Mouse (Mus musculus): ENCODE measurements at regions not wholly inside any gene's neighbourhood (a gene's known extent, or its start where the extent isn't known, plus 50 kb on each side); places are given as distances from the start of the nearest gene placed in this dataset.

DNA sequence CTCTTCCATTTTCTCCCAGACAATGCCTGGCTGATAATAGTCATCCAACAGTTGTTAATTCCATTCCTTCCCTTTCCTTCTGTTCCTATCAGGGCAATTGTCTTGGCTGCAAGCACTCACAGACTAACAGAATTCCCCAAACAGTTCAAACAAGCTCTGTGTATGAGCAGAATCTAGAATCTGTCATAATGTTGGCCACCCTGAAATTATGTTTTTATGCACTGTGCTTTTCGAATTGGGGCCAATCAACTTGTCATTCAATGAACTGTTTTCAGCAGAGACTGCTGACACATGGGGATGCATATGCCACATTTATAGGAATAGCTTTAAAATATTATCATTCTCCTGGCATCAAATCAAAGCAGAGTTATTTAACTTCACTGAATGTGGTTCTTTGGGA lies 235.8 kb upstream of the Tmtc4 start:
- Histone ChIP-seq H3K4me3 (replicated peaks; ENCODE audit: low read depth, low read length) (no peak overlapping the region), H3K4me2 (ENCODE audit: low read length) (no peak overlapping the region), H3K9ac (replicated peaks; ENCODE audit: low read length) (no peak overlapping the region), H3K4me1 (ENCODE audit: control insufficient read depth, insufficient read depth, low read length) (no peaks in the 10 kb centered on the region), H3K27ac (replicated peaks; ENCODE audit: low read depth, low read length) (no peak overlapping the region), H3K36me3 (ENCODE audit: control insufficient read depth, insufficient read depth, low read length) (no peaks in the 10 kb centered on the region), H3K9me3 (ENCODE audit: control insufficient read depth, low read length) (no peaks in the 10 kb centered on the region), H3K27me3 (ENCODE audit: control insufficient read depth, insufficient read depth, low read length) (no peaks in the 10 kb centered on the region)
- DNase-seq (no peak), ATAC-seq (ENCODE audit: low FRiP score, low TSS enrichment) (no peak)
- WGBS, result 85% methylated on average over 1 of the region's 1 CpGs

DNA sequence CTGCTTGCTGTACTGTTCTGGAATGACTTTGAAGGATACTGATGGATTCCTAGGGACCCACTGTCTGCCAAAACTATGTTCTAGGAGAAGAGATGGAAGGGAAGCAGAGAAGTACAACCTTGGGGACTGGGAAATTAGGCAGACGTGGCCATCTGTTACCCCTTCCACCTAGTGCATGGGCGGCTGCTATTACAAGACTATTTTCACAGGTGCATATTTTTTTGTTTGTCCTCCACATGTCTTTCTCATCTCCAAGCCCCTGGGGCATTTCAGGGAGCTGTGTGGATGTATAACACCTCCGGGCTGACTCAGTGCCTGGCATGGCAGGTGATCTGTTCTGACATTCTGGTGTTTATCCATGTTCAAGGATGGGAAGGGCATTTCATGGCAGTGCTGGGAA lies 226.4 kb upstream of the Tmtc4 start:
- H3K27me3 ChIP-seq (ENCODE audit: control insufficient read depth, insufficient read depth, low read length), result no peaks in the 10 kb centered on the region
- no peak overlapping the region for H3K4me3 ChIP-seq (replicated peaks; ENCODE audit: low read depth, low read length)
- H3K4me2 ChIP-seq (ENCODE audit: low read length), result no peak overlapping the region
- DNase-seq, result no peak
- ATAC-seq (ENCODE audit: low FRiP score, low TSS enrichment), result no peak
- H3K36me3 ChIP-seq (ENCODE audit: control insufficient read depth, insufficient read depth, low read length), result no peaks in the 10 kb centered on the region
- WGBS, result 87% methylated on average over 3 of the region's 3 CpGs
- no peaks in the 10 kb centered on the region for H3K4me1 ChIP-seq (ENCODE audit: control insufficient read depth, insufficient read depth, low read length)
- no peak overlapping the region for H3K9ac ChIP-seq (replicated peaks; ENCODE audit: low read length)
- no peaks in the 10 kb centered on the region for H3K9me3 ChIP-seq (ENCODE audit: control insufficient read depth, low read length)
- H3K27ac ChIP-seq (replicated peaks; ENCODE audit: low read depth, low read length), result no peak overlapping the region

DNA sequence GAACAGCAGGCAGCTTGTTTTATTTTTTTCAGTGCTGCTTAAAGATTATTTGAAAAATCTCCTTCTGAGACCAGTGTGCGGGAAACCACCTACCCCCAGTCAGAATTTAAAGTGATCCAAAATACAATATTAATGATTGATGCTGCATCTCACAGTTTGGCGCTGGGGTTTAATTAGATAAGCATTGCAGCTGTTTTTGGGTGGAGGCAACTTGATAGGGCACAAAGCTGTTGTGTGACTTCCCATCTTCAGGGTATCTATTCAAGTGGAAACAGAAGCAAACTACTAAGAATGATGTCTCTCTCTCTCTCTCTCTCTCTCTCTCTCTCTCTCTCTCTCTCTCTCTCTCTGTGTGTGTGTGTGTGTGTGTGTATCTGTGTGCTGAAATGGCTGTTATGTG lies 219.0 kb upstream of the Tmtc4 start:
- Histone ChIP-seq H3K4me3 (replicated peaks; ENCODE audit: low read depth, low read length) (no peak overlapping the region), H3K9ac (replicated peaks; ENCODE audit: low read length) (no peak overlapping the region), H3K4me2 (ENCODE audit: low read length) (no peak overlapping the region), H3K9me3 (ENCODE audit: control insufficient read depth, low read length) (no peaks in the 10 kb centered on the region), H3K4me1 (ENCODE audit: control insufficient read depth, insufficient read depth, low read length) (no peaks in the 10 kb centered on the region), H3K27me3 (ENCODE audit: control insufficient read depth, insufficient read depth, low read length) (no peaks in the 10 kb centered on the region), H3K36me3 (ENCODE audit: control insufficient read depth, insufficient read depth, low read length) (no peaks in the 10 kb centered on the region), H3K27ac (replicated peaks; ENCODE audit: low read depth, low read length) (peak overlapping the region; percentile 33; the same call in 1 of the 2 replicates)
- no peak for ATAC-seq (ENCODE audit: low FRiP score, low TSS enrichment)
- DNase-seq, result no peak
- WGBS, result 73% methylated on average over 2 of the region's 2 CpGs

DNA sequence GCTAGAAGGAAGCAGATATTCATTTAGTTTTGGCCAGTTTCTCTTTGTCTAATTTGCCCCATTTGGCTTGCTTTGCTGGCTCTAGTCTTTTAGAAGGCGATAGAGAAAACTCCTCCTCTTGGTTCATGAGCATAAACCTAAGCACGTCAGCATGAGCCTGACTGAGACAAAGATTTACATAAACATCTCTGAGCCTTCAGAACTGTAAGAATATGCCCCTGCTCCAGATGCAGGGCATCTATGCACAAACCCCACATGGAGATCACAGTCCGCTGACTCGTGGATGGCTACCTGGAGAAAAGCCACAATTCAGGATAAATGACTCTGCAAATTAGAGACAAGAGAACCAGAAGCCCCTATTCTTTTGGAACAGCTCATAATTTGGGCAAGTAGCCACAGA lies 218.5 kb upstream of the Tmtc4 start:
- peak; percentile 20 for DNase-seq
- Histone ChIP-seq H3K9ac (replicated peaks; ENCODE audit: low read length) (no peak overlapping the region), H3K4me2 (ENCODE audit: low read length) (no peak overlapping the region)

DNA sequence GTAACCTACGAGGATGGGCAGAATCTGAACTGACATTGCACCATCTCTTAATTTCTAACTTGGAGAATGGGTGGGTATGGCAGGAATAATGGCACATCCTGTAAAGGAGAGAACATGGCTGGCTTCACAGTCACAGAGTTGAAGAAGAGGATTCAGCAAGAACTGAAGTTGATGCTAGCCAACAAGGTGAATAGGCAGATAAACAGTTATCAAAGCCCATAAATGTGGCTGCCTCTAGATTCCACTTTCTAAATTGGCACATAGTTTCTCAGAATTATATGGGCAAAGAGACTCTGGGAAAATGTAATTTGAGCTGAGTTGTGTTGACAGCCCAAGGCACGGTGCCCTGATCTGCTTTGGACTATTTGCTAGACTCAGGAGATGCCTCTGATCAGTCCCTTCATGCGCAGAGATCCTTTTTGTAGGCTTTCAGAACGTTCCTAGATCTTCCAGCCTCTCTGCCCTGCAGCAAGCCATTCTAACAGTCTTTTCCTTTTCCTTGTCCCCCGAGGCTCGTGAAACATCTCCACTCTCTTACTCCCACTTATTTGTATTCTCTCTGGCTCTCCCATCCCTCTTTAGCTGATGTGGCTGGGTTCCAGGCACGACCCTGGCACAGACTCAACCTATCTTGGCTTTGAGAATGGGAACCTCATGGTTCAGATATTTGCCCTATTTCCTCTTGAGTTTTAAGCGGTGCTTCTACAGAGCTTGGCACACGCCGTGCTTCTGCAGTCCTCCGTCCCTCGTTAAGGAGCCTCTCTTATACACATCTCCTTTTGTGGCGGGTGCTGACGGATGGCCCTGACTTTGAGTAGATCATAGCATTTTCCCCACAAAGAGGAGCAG lies 217.8 kb upstream of the Tmtc4 start:
- ATAC-seq (ENCODE audit: low FRiP score, low TSS enrichment), result peak; percentile 59
- DNase-seq, result peak; percentile 66
- Histone ChIP-seq H3K27me3 (ENCODE audit: control insufficient read depth, insufficient read depth, low read length) (no peaks in the 10 kb centered on the region), H3K9me3 (ENCODE audit: control insufficient read depth, low read length) (no peaks in the 10 kb centered on the region), H3K4me3 (replicated peaks; ENCODE audit: low read depth, low read length) (no peak overlapping the region), H3K9ac (replicated peaks; ENCODE audit: low read length) (no peak overlapping the region), H3K27ac (replicated peaks; ENCODE audit: low read depth, low read length) (0 out of 2 replicates have a peak overlapping the region, but pooled peaks have one; percentile 33), H3K4me1 (ENCODE audit: control insufficient read depth, insufficient read depth, low read length) (no peaks in the 10 kb centered on the region), H3K36me3 (ENCODE audit: control insufficient read depth, insufficient read depth, low read length) (no peaks in the 10 kb centered on the region), H3K4me2 (ENCODE audit: low read length) (no peak overlapping the region)
- whole genome bisulfite sequencing, result 69% methylated on average over 14 of the region's 14 CpGs

More for the DNA sequence above, 218.5 kb upstream of the Tmtc4 start:
- Histone ChIP-seq H3K36me3 (ENCODE audit: control insufficient read depth, insufficient read depth, low read length) (no peaks in the 10 kb centered on the region), H3K4me3 (replicated peaks; ENCODE audit: low read depth, low read length) (no peak overlapping the region), H3K4me1 (ENCODE audit: control insufficient read depth, insufficient read depth, low read length) (no peaks in the 10 kb centered on the region), H3K9me3 (ENCODE audit: control insufficient read depth, low read length) (no peaks in the 10 kb centered on the region), H3K27me3 (ENCODE audit: control insufficient read depth, insufficient read depth, low read length) (no peaks in the 10 kb centered on the region), H3K27ac (replicated peaks; ENCODE audit: low read depth, low read length) (peak overlapping the region; percentile 33; the same call in 1 of the 2 replicates)
- WGBS, result 70% methylated on average over 4 of the region's 4 CpGs
- ATAC-seq (ENCODE audit: low FRiP score, low TSS enrichment), result no peak

DNA sequence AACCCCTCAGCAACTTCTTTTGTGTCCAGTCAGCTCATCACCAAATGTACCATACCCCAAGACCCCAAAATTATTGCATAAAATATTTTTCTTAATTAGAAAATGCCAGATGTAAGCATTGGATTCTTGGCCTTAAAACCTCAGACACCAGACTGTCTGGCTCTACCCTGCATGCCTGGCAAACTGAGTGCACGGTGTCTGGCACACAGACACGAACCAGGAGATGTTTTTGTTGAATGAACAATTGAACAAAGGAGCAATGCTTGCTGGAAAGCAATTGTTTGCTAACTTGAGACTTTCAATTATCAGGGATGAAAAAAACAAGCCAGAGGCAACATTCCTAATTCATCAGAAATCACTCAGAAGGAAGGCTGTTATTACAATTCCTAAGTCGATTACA lies 215.3 kb upstream of the Tmtc4 start:
- Histone ChIP-seq H3K9me3 (ENCODE audit: control insufficient read depth, low read length) (no peaks in the 10 kb centered on the region), H3K27ac (replicated peaks; ENCODE audit: low read depth, low read length) (no peak overlapping the region), H3K9ac (replicated peaks; ENCODE audit: low read length) (no peak overlapping the region), H3K4me1 (ENCODE audit: control insufficient read depth, insufficient read depth, low read length) (no peaks in the 10 kb centered on the region), H3K36me3 (ENCODE audit: control insufficient read depth, insufficient read depth, low read length) (no peaks in the 10 kb centered on the region), H3K4me3 (replicated peaks; ENCODE audit: low read depth, low read length) (no peak overlapping the region), H3K27me3 (ENCODE audit: control insufficient read depth, insufficient read depth, low read length) (no peaks in the 10 kb centered on the region), H3K4me2 (ENCODE audit: low read length) (no peak overlapping the region)
- DNase-seq (no peak), ATAC-seq (ENCODE audit: low FRiP score, low TSS enrichment) (no peak)
- WGBS, result 58% methylated on average over 3 of the region's 3 CpGs

DNA sequence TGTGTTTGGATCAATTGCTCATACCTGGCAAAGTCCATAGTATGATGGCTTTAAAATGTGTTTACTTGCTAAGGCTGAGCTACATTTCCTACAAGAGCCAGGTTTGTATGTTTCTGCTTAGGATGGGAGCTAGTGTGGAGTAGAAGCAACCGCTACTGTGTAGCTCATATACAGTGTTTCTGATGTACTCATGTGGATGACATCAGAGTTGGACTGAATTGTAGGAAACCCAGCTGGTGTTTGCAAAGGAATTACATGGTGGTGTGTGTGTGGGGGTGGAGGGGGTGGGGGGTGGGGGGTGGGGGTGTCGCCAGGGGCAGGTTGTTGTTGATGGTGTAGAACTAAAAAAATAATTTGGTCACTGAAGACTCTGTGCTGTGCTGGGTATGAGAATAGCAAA lies 208.7 kb upstream of the Tmtc4 start:
- Histone ChIP-seq H3K9me3 (ENCODE audit: control insufficient read depth, low read length) (no peaks in the 10 kb centered on the region), H3K9ac (replicated peaks; ENCODE audit: low read length) (no peak overlapping the region), H3K36me3 (ENCODE audit: control insufficient read depth, insufficient read depth, low read length) (no peaks in the 10 kb centered on the region), H3K4me1 (ENCODE audit: control insufficient read depth, insufficient read depth, low read length) (no peaks in the 10 kb centered on the region), H3K4me2 (ENCODE audit: low read length) (no peak overlapping the region), H3K4me3 (replicated peaks; ENCODE audit: low read depth, low read length) (no peak overlapping the region), H3K27ac (replicated peaks; ENCODE audit: low read depth, low read length) (no peak overlapping the region), H3K27me3 (ENCODE audit: control insufficient read depth, insufficient read depth, low read length) (no peaks in the 10 kb centered on the region)
- ATAC-seq (ENCODE audit: low FRiP score, low TSS enrichment) (no peak), DNase-seq (no peak)
- WGBS, result 85% methylated on average over 2 of the region's 2 CpGs

DNA sequence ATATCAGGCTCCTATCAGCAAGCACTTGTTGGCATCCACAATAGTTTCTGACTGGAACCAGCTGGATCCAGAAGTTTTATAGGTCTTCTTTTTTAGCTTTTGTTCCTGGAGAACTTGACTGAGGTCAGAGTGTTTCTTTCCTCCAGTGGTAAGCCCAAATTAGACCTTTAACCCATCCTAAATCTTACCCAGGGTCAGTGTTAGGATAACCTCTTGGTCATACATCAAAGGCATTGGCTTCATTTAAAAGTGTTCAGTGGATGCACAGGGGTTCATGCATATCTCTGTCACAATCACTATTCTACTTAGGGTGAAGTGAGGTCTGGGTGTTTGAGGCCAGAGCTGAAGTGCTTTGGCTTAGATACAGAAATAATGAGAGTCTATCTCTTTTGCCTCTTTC lies 206.9 kb upstream of the Tmtc4 start:
- ATAC-seq (ENCODE audit: low FRiP score, low TSS enrichment) (no peak), DNase-seq (no peak)

More for the DNA sequence above, 206.9 kb upstream of the Tmtc4 start:
- Histone ChIP-seq H3K36me3 (ENCODE audit: control insufficient read depth, insufficient read depth, low read length) (no peaks in the 10 kb centered on the region), H3K9ac (replicated peaks; ENCODE audit: low read length) (no peak overlapping the region), H3K9me3 (ENCODE audit: control insufficient read depth, low read length) (no peaks in the 10 kb centered on the region), H3K27ac (replicated peaks; ENCODE audit: low read depth, low read length) (no peak overlapping the region), H3K4me1 (ENCODE audit: control insufficient read depth, insufficient read depth, low read length) (no peaks in the 10 kb centered on the region), H3K4me3 (replicated peaks; ENCODE audit: low read depth, low read length) (no peak overlapping the region), H3K4me2 (ENCODE audit: low read length) (no peak overlapping the region), H3K27me3 (ENCODE audit: control insufficient read depth, insufficient read depth, low read length) (no peaks in the 10 kb centered on the region)
